Mouse (Mus musculus) embryonic fibroblast, embryonic 13.5 days (primary cell): ENCODE measurements around the gene Gm20594.

ENCODE experiments used
- CTCF ChIP-seq: IDR thresholded peaks from 2 replicates; pipeline ENCODE4 v1.5.1; 2011; ENCODE audit warnings: mild to moderate bottlenecking, control low read depth, low read length, moderate library complexity, borderline replicate concordance; ENCODE audit not compliant: insufficient read depth
- POLR2A ChIP-seq: IDR thresholded peaks from 2 replicates; pipeline ENCODE4 v1.6.1; 2011; ENCODE audit warnings: low read depth, mild to moderate bottlenecking, control low read depth, low read length, moderate library complexity

DNA sequence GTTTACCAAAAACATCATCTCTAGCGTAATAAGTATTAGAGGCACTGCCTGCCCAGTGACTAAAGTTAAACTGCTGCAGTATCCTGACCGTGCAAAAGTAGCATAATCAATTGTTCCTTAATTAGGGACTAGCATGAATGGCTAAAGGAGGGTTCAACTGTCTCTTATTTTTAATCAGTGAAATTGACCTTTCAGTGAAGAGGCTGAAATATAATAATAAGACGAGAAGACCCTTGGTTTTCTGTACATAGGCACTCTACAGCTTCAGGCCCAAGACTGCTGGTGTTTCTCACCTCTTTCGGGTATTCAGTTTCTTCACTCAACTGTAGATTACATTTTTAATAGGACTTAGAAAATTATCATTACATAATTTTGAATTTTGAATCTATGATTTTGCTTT is 398 bp downstream of the Gm20594 start:
- TF ChIP-seq POLR2A (no peak), CTCF (no peak)
